Mouse (Mus musculus) stomach, postnatal 0 days (tissue): ENCODE measurements at regions not wholly inside any gene's neighbourhood (a gene's known extent, or its start where the extent isn't known, plus 50 kb on each side); places are given as distances from the start of the nearest gene placed in this dataset.

ENCODE experiments used
- CTCF ChIP-seq: IDR thresholded peaks from 2 replicates; pipeline ENCODE4 v1.5.1; 2016; ENCODE audit warnings: antibody characterized with exemption, low read depth, mild to moderate bottlenecking, moderate library complexity
- EP300 ChIP-seq: optimal IDR thresholded peaks from 2 replicates; pipeline ENCODE3; 2016; ENCODE audit warnings: antibody characterized with exemption

- TF ChIP-seq CTCF, result no peak
- no peak for TF ChIP-seq EP300
These were observed 104.7 kb downstream of the Dusp6 start for GRCm38 (mm10) chr10:99367757-99368156.
